Mouse (Mus musculus) lung, embryonic 14.5 days (tissue): Measurements from ENCODE around the gene Plekhg4. TPM values are rescaled to one million over a fixed set of nuclear protein-coding genes. Genes with fewer than 3 reads are reported as not detected.
A peak's percentile ranks its signal among the peaks of the same experiment; 100 is the strongest.

ENCODE experiments used
- ATAC-seq: fragments of 200-750 bp; cut with Nextera tagmentation; 2 replicates; pipeline ENCODE4 v1.8.0; 2017; ENCODE audit warnings: mild to moderate bottlenecking, moderate TSS enrichment, moderate library complexity; ENCODE audit not compliant: insufficient read depth
- DNase-seq: peaks from one replicate; pipeline ENCODE4 v3.0.0-alpha.2; 2015
- H3K27ac ChIP-seq: fragments of 300-500 bp; sonication (generic); 2 replicates; pipeline ENCODE4 v1.5.1; 2014; ENCODE audit warnings: low read depth, mild to moderate bottlenecking, moderate library complexity
- H3K27me3 ChIP-seq: fragments of 300-500 bp; sonication (generic); 2 replicates; pipeline ENCODE4 v1.6.1; 2014; ENCODE audit warnings: low read length, control low read depth; ENCODE audit not compliant: insufficient read depth
- H3K36me3 ChIP-seq: fragments of 300-500 bp; sonication (generic); 2 replicates; pipeline ENCODE4 v1.6.1; 2014; ENCODE audit warnings: control low read depth; ENCODE audit not compliant: insufficient read depth
- H3K4me1 ChIP-seq: fragments of 300-500 bp; sonication (generic); 2 replicates; pipeline ENCODE4 v1.6.1; 2014; ENCODE audit warnings: antibody characterized with exemption, control low read depth; ENCODE audit not compliant: insufficient read depth
- H3K4me2 ChIP-seq: fragments of 300-500 bp; sonication (generic); 2 replicates; pipeline ENCODE4 v1.6.1; 2014; ENCODE audit warnings: mild to moderate bottlenecking
- H3K4me3 ChIP-seq: fragments of 300-500 bp; sonication (generic); 2 replicates; pipeline ENCODE4 v1.5.1; 2014; ENCODE audit warnings: low read depth, low read length
- H3K9ac ChIP-seq: fragments of 300-500 bp; sonication (generic); 2 replicates; pipeline ENCODE4 v1.6.1; 2014
- H3K9me3 ChIP-seq: fragments of 300-500 bp; sonication (generic); 2 replicates; pipeline ENCODE4 v1.6.1; 2016; ENCODE audit warnings: low read depth, low read length, control low read depth
- CTCF ChIP-seq: IDR thresholded peaks from 2 replicates; pipeline ENCODE4 v1.5.1; 2016; ENCODE audit warnings: antibody characterized with exemption, low read depth
- WGBS: fragments of 180-500 bp; shearing (Covaris S2); extraction: QIAGEN DNeasy Blood & Tissue Kit; methylation state at CpG from one replicate; pipeline ENCODE4 v1.1.7; 2014; 5-methylcytosine and 5-hydroxymethylcytosine counted together
- polyA plus RNA-seq: library from polyadenylated mRNA; unstranded; fragments of >200 nt; fragmentation: Nextera tagmentation; extraction: Ambion mirVana; gene quantifications from 2 replicates; pipeline ENCODE4 v1.2.1, GENCODE M21; 2014

The Plekhg4 gene
- polyA plus RNA-seq, 1 experiment from 2014 or later, result 1.8 TPM

DNA sequence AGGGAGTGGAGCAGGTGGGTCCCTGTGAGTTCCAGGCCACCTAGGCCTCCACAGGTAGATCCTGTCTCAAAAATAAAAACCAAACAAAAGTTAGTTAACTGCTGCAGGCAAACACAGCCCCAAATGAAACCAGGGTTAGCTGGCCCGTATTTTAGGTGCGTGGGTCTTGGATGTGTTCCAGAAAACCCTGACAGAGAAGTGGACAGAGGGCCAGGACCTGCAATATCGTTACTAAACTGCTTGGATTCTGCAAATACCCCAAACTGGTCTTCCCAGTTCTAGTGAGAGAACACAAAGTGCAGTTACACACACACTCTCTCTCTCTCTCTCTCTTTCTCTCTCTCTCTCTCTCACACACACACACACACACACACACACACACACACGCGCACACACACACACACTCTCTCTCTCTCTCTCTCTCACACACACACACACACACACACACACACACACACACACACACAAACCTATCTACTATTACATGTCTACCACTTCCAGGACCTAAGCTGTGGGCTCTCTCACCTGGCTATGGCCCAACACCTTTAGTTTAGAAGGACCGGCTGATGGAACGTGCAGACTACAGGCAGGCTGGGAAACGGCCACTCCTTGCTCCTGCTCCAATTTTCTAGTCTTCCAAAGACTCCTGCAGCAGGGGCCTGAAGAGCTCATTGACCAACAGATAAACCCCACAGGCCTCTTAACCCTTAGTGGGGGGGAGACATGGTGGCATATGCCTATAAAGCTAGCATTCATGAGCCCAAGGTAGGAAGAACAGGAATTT, 29.1 kb upstream of the Plekhg4 start:
- 26% methylated on average over 8 of the region's 8 CpGs for WGBS
- H3K4me1 ChIP-seq, result peaks cover 45% of the 10 kb centered on the region
- H3K9ac ChIP-seq, result peak overlapping the region; percentile 83
- peak; percentile 75 for DNase-seq
- H3K27ac ChIP-seq, result peak overlapping the region; percentile 96
- ATAC-seq, result no peak
- peaks cover 27% of the 10 kb centered on the region for H3K36me3 ChIP-seq
- H3K4me2 ChIP-seq, result peak overlapping the region; percentile 90
- no peaks in the 10 kb centered on the region for H3K27me3 ChIP-seq
- no peaks in the 10 kb centered on the region for H3K9me3 ChIP-seq
- peak overlapping the region; percentile 84 for H3K4me3 ChIP-seq
- no peak for TF ChIP-seq CTCF

DNA sequence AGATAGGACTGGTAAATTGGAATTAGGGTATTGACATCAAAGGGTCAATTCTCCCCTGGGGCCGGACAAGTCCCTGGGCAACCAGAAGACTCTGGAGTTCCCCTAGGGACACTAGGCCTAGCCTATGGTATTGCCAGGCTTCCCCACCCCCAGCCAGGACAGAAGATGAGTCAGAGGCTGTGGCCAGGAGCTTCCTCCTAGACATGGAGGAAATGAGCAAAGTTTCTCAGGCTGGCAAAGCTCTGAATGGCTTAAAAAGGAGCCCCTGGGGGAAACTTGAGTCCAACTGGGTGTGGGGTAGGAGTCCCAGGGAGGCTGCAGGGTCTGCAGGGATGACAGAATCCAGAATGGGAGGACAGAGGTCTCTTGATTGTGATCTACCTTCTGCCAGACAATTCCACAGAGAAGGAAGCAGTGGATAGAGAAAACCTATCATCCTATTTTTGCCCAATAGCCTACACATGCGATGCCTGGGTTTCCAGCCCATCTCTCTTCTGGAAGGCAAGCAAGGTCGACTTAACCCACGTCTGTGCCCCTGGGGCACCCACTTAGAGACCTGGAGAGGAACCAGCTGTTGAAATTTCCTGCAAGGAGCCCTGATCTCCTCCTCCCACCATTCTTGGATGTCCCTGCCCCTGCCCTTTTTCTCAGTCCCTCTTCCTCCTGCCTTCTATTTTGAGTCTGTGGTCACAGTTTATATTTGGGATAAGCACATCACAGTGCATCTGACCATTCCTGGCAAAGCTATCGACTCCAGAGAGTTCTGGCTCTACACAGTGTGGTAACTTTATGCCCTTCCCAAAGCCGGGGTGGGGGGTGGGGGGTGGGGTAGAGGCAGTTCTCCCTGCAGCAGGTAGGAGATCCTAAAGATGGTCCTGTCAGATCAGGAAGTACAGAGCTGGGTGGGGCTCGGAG, 27.8 kb upstream of the Plekhg4 start:
- Histone ChIP-seq H3K4me1 (peaks cover 39% of the 10 kb centered on the region), H3K27ac (peak overlapping the region; percentile 96), H3K4me3 (peak overlapping the region; percentile 84), H3K9me3 (no peaks in the 10 kb centered on the region), H3K36me3 (peaks cover 18% of the 10 kb centered on the region), H3K4me2 (peak overlapping the region; percentile 90), H3K27me3 (peaks cover 4% of the 10 kb centered on the region; the same call in 1 of the 2 replicates), H3K9ac (peak overlapping the region; percentile 83)
- TF ChIP-seq CTCF, result no peak
- WGBS, result 29% methylated on average over 7 of the region's 7 CpGs
- ATAC-seq (no peak), DNase-seq (peak; percentile 51)

DNA sequence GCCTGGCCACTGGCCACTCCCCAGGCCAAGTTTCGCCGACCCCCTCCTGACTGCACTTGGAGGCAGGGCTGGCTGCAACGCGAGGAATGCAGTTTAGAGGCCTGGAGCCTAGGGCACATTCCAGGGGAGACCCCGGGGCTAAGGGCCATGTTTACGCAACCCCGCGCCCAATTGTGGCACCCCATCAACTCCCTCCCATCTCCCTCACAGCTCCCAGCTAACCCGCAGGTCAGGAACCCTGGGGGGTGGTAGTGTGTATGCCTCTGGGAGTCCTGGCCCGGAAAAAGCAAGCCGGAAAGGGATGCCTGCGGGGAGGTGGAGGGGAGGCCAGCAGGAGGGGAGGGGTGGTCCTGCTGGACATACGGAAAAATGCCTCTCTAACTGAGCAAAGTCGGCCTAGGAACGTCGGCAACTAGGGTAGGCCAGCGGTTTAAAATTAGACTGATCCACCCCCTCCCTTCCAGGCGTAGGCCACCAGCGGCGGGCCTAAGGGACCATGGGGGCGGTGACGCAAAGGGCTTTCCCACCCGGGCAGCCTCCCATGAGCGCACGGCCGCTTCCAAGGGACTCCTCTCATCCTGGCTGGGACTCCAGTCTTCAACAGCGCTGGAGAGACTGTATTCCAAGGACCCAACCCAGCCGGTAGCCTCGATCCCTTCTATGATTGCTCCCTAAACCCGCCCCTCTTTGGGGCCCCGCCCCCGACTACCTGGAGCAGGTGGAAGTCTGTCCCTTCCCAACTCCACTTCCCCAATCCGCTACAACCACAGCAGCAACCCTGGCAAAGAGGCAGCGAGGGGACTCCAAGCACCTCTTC, 26.3 kb upstream of the Plekhg4 start:
- H3K27ac ChIP-seq, result peak overlapping the region; percentile 96
- ATAC-seq, result peak; percentile 25
- WGBS, result 0% methylated on average over 34 of the region's 34 CpGs

DNA sequence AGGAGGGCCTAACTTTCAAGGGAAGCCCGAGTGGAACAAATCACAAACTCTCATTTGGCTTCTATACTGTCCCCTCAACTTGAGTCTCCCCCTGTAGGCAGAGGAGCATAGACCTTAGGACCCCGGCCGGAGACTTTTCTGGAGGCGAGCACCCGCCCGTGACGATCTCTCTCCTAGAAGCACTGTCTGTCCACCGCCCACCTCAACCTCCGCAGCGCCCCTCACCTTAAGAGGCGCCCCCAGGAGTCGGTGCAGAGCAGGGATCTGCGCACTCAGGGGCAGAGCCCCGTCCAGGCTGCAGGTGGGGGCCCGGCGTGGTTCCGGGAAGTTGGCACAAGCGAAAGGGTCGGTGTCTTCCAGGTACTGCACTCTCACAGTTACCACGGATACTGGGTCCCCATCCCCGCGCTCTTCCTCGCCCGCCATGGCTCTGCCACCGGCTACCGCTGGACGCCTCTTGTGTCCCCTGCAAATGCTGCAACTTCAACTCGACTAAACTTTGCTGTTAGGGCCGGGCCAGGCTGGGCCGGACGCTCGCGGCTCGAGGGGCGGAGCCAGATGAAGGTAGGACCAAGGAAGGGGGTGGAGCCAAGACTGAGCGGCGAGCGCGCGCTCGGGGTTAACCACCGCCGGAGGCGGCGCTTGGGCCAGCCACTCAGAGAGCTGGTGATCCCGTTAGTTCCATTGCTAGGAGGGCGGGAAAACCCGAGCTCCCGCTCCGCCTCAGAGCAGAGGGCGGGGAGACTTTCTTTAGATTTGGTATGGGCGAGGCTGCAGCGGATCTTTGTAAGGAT, 25.4 kb upstream of the Plekhg4 start, which contains the start of gene Fhod1:
Fhod1 (minus strand) TSS at position 526 of the 794 bp plus-strand sequence.
- peak within 1 kb of the TSS; percentile 90 for H3K4me2 ChIP-seq
- under 1% methylated on average over 53 of the region's 53 CpGs for WGBS
- peak; percentile 31 for TF ChIP-seq CTCF
- H3K27ac ChIP-seq, result peak within 1 kb of the TSS; percentile 96
- H3K4me3 ChIP-seq, result peak within 1 kb of the TSS; percentile 84
- H3K9me3 ChIP-seq, result no peaks in the 10 kb centered on the region
- ATAC-seq (peak; percentile 86), DNase-seq (peak; percentile 100)
- peaks cover 4% of the 10 kb centered on the region; the same call in 1 of the 2 replicates for H3K27me3 ChIP-seq
- H3K36me3 ChIP-seq, result peaks cover 18% of the 10 kb centered on the region
- H3K4me1 ChIP-seq, result peaks cover 29% of the 10 kb centered on the region
- H3K9ac ChIP-seq, result peak within 1 kb of the TSS; percentile 83

More for the DNA sequence above, 26.3 kb upstream of the Plekhg4 start:
- peak overlapping the region; percentile 84 for H3K4me3 ChIP-seq
- TF ChIP-seq CTCF, result no peak
- peak; percentile 85 for DNase-seq
- peak overlapping the region; percentile 83 for H3K9ac ChIP-seq
- H3K9me3 ChIP-seq, result no peaks in the 10 kb centered on the region
- H3K4me2 ChIP-seq, result peak overlapping the region; percentile 90
- H3K27me3 ChIP-seq, result peaks cover 4% of the 10 kb centered on the region; the same call in 1 of the 2 replicates
- H3K36me3 ChIP-seq, result peaks cover 18% of the 10 kb centered on the region
- H3K4me1 ChIP-seq, result peaks cover 31% of the 10 kb centered on the region

DNA sequence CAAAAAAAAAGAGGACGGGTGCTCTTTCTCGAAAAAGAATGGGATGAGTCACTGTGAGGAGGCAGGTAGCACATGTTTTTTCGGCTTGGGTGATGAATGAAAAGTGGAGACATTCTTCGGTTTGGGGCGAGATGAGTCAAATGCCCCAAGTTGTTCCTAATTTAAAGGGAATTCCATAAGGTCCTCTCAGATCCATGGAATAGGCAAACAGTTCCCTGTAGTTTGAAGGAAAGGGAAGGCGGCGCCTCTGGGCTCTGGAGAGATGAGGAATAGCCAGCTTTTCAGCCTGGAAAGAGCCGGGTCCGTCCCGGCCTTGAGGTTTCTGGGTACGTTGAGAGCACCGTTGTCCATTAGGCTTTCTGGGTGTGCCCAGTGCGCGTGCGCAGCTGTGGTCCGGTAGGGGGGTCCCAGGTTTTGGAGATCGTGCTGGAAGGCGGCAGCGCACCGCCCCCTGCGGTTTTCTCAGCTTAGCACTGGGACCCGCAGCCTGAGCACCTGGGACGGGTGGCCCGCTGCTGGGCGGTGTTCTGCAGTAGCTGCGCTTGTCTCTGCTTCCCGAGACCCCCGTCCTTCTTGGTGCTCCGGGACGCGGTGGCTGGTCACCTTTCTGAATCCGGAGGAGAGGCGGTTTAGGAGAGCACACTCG, 24.5 kb upstream of the Plekhg4 start, which contains the start of gene Slc9a5:
Slc9a5 (plus strand) TSS at position 394 of the 646 bp plus-strand sequence.
- peak within 1 kb of the TSS; percentile 84 for H3K4me3 ChIP-seq
- H3K4me2 ChIP-seq, result peak within 1 kb of the TSS; percentile 90
- H3K9ac ChIP-seq, result peak within 1 kb of the TSS; percentile 83
- peaks cover 4% of the 10 kb centered on the region; the same call in 1 of the 2 replicates for H3K27me3 ChIP-seq
- ATAC-seq, result peak; percentile 5
- TF ChIP-seq CTCF, result peak; percentile 50
- H3K4me1 ChIP-seq, result peaks cover 21% of the 10 kb centered on the region
- H3K9me3 ChIP-seq, result no peaks in the 10 kb centered on the region
- H3K36me3 ChIP-seq, result peaks cover 9% of the 10 kb centered on the region; the same call in 1 of the 2 replicates
- H3K27ac ChIP-seq, result peak within 1 kb of the TSS; percentile 96
- peak; percentile 92 for DNase-seq
- WGBS, result under 1% methylated on average over 34 of the region's 34 CpGs
